Mouse (Mus musculus) small intestine, adult 2 months (tissue): ENCODE measurements at regions not wholly inside any gene's neighbourhood (a gene's known extent, or its start where the extent isn't known, plus 50 kb on each side); places are given as distances from the start of the nearest gene placed in this dataset.

ENCODE experiments used
- CTCF ChIP-seq: fragments of 200-500 bp; IDR thresholded peaks from 2 replicates; pipeline ENCODE4 v1.5.1; 2012; ENCODE audit warnings: low read depth, mild to moderate bottlenecking, control low read depth, inconsistent platforms, low read length, moderate library complexity, mixed read lengths; ENCODE audit not compliant: insufficient replicate concordance, insufficient read length; ENCODE audit errors: extremely low read depth
- POLR2A ChIP-seq: fragments of 200-500 bp; IDR thresholded peaks from 2 replicates; pipeline ENCODE4 v1.6.1; 2012; ENCODE audit warnings: low read depth, mild to moderate bottlenecking, control low read depth, inconsistent platforms, low read length, moderate library complexity

- no peak for TF ChIP-seq CTCF
- no peak for TF ChIP-seq POLR2A
These were observed 61.8 kb upstream of the Cpeb4 start for GRCm38 (mm10) chr11:31810011-31810786.
